Mouse (Mus musculus) lung, postnatal 10 days (tissue): Measurements from ENCODE around the gene Bscl2.
"Not testable (repeated sequence)": the region's sequence is repeated elsewhere in the genome, so short reads cannot be mapped to it uniquely, and the experiment has no call there.

ENCODE experiments used
- DNase-seq: peaks from one replicate; pipeline ENCODE4 v3.0.0; 2021

The Bscl2 gene

GRCm38 (mm10) chr19:8831262-8831661 lies 6.0 kb upstream of the Bscl2 start:
- DNase-seq, result no peak

DNA sequence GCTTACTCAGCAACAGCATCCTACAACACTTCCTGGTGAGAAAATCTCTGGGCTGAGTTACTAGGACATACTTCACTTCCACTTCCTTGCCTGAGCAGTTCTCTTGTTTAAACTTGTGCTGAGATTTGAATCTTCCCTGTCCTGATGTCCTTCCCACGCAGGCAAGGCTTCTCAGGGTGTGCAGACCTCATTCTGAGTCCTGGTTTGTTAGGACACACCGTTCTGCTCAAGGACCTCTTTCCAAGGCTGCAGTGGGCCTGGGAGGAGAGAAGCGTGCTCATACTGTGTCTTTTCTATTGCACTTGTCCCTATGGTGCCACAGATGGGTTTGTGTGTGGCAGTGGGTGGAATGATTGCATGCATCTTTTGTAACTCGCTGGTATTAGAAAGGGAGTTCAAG lies 4.3 kb upstream of the Bscl2 start:
- DNase-seq, result no peak

GRCm38 (mm10) chr19:8836327-8836726 lies 940 bp upstream of the Bscl2 start:
- not testable (repeated sequence) for DNase-seq

- DNase-seq, result peak; percentile 56
These were observed 919 bp downstream of the Bscl2 start for GRCm38 (mm10) chr19:8838041-8838730.

- no peak for DNase-seq
These were observed 2.0 kb downstream of the Bscl2 start, which contains the start of gene Gng3 for GRCm38 (mm10) chr19:8839103-8839907. Gng3 (minus strand) TSS chr19:8839194.

DNA sequence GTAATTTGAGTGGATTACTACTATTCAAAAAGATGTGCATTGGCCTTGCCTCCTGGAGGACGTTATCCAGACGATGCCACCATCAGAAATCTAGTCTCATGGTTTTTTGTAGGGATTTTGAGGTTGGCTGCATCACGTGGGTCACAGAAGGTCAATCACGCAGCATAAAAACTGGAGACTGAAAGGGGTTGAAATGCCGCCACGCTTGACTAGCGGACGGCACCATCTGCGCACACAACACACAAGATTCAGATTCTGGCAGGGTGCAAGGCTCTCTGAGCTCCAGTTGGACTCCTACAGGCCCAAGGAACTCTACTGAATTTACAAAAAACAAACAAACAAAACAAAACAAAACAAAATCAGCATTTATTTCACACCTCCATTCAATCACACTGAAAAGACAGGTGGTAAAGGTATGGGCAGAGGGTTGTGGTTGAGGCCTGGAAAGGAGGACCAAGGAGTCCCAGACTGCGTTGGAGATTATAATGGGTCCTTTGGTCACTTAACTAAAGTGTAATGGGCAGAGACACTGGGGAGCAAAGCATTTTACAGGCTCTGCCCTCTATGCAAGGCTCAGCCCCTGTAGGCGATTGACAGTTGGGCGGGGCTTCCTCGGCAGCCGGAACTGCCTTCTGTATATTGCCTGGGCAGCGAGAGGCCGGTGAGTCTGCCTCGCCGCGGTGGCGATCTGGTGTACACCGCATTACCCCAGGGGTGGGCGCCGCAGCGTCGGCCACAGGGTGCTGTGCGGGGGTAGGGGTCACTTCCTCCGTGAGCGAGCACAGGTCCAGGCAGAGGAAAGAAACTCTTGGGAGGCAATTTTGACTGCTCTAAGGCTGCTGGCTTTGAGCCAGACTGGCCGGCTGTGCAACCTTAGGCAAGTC lies 2.9 kb downstream of the Bscl2 start:
- peak; percentile 89 for DNase-seq

DNA sequence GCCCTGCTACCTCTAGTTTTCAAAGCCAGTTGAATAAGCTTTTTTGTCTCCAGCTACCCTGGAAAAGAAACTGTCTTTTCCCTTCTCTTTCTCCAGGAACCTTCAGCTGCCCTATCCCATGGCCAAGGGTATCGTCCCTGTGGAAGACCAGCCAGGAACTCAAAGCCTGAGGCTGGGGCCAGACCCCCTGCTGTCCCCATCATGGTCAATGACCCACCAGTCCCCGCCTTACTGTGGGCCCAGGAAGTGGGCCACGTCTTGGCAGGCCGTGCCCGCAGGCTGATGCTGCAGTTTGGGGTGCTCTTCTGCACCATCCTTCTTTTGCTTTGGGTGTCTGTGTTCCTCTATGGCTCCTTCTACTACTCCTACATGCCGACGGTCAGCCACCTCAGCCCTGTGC lies 3.7 kb downstream of the Bscl2 start:
- no peak for DNase-seq

DNA sequence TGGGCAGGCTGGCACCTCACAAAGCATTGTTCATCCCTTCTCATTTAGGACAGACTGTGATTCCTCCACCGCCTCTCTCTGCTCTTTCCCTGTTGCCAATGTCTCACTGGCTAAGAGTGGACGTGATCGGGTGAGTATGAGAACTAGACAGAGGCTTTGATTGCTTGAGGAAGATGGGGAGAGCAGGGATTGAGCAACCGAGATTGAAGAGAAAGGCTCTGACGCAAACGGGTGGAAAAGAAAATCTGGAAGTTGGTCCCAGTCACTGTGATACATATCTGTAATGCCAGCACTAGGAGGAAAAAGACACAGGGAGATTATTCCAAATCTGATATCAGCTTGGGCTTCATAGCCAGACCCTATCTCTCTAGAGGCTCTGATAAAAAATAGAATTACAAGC lies 5.7 kb downstream of the Bscl2 start:
- peak; percentile 19 for DNase-seq

- peak; percentile 90 for DNase-seq
These were observed 7.3 kb downstream of the Bscl2 start for GRCm38 (mm10) chr19:8844371-8845129.

DNA sequence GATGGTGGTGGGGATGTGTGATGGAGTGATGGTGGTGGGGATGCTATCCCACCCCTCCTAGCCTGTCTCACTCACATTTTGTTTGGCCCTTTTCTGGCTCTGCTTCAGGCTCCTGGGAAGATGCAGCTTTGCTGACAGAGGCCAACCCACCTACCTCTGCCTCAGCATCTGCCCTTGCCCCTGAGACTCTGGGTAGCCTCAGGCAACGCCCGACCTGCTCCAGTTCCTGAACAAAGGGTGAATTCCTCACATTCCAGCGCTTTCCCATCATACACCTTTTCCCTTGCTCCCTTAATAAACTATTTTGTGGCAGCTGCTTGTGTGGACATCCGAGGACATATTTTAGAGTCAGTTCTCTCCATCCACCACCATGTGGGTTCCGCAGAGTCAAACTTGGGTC lies 11.1 kb downstream of the Bscl2 start:
- no peak for DNase-seq

DNA sequence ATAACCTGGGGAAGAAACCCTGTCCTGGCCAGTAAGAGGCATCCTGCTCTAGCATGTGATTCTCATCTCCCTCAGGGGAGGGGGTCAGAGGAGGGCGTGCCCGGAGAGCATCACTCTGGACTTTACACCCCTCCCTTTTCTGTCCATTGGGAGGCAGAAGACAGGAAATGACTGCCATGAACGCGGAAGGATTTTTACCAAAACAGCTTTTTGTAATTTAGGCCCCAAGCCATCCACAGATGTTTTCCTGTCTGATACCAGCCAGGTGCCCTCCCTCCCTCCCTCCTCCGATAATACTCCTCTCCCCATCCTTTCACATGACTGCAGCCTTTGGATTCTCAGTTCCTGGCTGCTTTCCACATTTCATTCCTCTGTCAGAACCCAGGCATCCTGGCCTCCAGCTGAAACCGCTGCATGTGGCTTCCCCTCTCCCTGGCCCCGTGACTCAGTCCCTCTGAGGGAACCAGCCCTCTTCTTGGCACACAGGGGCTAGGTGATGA lies 13.2 kb downstream of the Bscl2 start, which contains the start of gene Lrrn4cl:
Lrrn4cl (plus strand) TSS at position 367 of the 500 bp plus-strand sequence.
- peak; percentile 69 for DNase-seq

- DNase-seq, result peak; percentile 20
These were observed 14.4 kb downstream of the Bscl2 start for GRCm38 (mm10) chr19:8851639-8852038.

DNA sequence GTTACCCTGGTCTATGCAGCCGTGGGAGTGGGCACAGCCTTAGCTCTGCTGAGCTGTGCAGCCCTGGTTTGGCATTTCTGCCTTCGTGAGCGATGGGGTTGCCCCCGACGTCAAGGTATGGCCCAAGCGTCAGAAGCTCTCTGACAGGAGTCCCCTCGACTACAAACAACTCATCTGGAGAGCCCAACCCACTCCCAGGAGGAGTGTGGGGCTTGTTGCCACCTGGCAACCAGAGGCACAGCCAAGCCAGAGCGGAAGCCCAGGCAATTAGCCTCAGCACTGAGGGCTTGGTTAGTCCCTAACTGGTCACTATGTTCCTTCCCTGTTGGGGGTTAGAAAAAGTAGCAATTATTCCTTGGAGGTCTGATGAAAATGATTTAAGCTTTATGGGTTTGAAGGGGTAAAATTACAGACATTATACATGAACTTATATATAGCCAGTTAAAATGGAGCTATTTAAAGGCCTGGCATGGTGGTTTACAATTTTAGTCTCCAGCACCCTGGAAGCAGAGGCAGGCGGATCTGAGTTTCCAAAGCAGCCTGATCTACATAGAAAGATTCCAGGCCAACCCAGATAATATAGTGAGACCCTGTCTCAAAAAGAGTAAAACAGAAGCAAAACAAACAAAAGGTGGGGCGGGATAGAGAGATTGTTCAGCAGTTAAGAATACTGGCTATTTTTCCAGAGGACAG lies 15.1 kb downstream of the Bscl2 start:
- DNase-seq, result no peak

DNA sequence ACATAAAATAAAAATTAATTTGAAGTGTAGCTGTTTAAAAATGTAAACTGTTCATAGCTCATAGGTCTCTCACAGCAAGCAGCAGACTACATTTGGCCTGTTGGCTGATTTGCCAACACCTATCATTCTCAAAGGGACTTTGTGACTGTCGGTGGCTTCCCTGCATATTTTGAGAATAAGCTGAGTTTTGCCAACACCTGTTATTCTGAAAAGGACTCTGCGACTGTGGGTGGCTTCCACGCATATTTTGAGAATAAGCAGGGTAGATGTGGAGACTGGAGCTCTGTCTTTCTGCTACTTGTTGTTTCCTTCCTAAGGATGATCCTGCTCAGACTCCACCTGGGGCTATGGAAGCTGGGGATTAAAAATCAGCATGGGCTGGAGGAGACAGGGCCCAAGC lies 15.8 kb downstream of the Bscl2 start:
- DNase-seq, result no peak

GRCm38 (mm10) chr19:8857689-8858088 lies 20.4 kb downstream of the Bscl2 start:
- DNase-seq, result peak; percentile 81

- peak; percentile 35 for DNase-seq
These were observed 21.8 kb downstream of the Bscl2 start for GRCm38 (mm10) chr19:8859018-8859417.

DNA sequence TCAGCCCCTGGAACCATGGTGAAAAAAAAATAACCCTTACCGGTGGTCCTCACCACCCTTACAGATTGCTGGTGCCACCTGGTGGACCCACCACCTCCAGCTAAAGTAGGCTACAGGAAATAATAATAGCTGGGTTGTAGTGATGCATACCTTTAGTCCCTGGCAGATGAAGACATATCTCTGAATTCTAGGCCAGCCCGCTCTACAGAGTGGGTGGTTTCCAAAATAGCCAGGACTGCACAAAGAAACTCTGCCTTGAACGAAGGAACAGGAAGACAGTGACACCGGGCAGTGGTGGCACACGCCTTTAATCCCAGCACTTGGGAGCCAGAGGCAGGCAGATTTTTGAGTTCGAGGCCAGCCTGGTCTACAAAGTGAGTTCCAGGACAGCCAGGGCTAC lies 27.0 kb downstream of the Bscl2 start:
- DNase-seq, result no peak

DNA sequence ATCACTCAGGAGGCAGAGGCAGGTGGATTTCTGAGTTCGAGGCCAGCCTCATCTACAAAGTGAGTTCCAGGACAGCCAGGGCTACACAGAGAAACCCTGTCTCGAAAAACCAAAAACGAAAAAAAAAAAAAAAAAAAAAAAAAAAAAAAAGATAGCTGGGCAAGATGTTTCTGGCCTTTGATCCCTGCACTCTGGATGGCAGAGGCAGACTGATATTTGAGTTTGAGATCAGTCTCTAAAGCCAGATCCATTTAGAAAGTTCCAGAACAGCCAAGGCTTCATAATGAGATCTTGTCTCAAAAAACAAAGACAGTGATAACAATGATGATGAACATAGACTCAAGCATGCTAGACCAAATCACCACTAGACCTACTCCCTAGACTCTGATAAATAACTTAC lies 33.1 kb downstream of the Bscl2 start:
- not testable (repeated sequence) for DNase-seq

DNA sequence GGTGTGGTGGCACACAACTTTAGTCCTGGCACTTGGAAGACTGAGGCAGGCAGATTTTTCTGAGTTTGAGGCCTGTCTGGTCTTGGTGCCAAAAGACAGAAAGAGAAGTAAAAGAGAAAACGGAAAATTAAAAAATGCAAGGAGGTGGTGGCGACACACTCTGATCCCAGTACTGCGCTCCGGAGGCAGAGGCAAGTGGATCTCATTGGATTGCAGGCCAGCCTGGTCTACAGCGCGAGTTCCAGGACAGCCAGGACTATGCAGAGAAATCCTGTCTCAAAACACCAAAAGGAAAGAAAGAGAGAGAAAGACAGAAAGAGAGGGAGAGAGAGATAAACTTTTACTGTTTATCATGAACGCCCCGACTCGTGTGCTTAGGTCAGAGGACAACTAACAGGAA lies 33.6 kb downstream of the Bscl2 start:
- DNase-seq, result peak; percentile 21

GRCm38 (mm10) chr19:8871267-8872186 lies 34.3 kb downstream of the Bscl2 start, which contains the start of gene Ubxn1:
Ubxn1 (plus strand) TSS chr19:8871496.
- peak; percentile 99 for DNase-seq
